Mouse (Mus musculus) liver, postnatal 0 days (tissue): ENCODE results near the gene Gas2. TPM values are rescaled to one million over a fixed set of nuclear protein-coding genes. Genes with fewer than 3 reads are reported as not detected.

Source experiments
- ATAC-seq: fragments of 200-750 bp; cut with Nextera tagmentation; 2 replicates; pipeline ENCODE4 v1.8.0; 2017; ENCODE audit warnings: mild to moderate bottlenecking, moderate library complexity
- DNase-seq: peaks from one replicate; pipeline ENCODE4 v3.0.0-alpha.2; 2016
- H3K27ac ChIP-seq: fragments of 300-500 bp; sonication (generic); 2 replicates; pipeline ENCODE4 v1.5.1; 2014; ENCODE audit warnings: antibody characterized with exemption, moderate library complexity, mild to moderate bottlenecking, low read depth
- H3K27me3 ChIP-seq: fragments of 300-500 bp; sonication (generic); 2 replicates; pipeline ENCODE4 v1.6.1; 2014; ENCODE audit warnings: low read length, control low read depth, mixed read lengths; ENCODE audit not compliant: insufficient read depth
- H3K36me3 ChIP-seq: fragments of 300-500 bp; sonication (generic); replicated peaks from 2 replicates; pipeline ENCODE4 v1.6.1; 2014; ENCODE audit warnings: mild to moderate bottlenecking, control low read depth, low read length, moderate library complexity, mixed read lengths; ENCODE audit not compliant: insufficient read depth
- H3K4me1 ChIP-seq: fragments of 300-500 bp; sonication (generic); 2 replicates; pipeline ENCODE4 v1.6.1; 2014; ENCODE audit warnings: antibody characterized with exemption, mild to moderate bottlenecking, control low read depth; ENCODE audit not compliant: insufficient read depth
- H3K4me2 ChIP-seq: fragments of 300-500 bp; sonication (generic); 2 replicates; pipeline ENCODE4 v1.6.1; 2014; ENCODE audit warnings: low read depth, mild to moderate bottlenecking, low read length, moderate library complexity, mixed read lengths
- H3K4me3 ChIP-seq: fragments of 300-500 bp; sonication (generic); 2 replicates; pipeline ENCODE4 v1.5.1; 2014; ENCODE audit warnings: low read depth, low read length
- H3K9ac ChIP-seq: fragments of 300-500 bp; sonication (generic); replicated peaks from 2 replicates; pipeline ENCODE4 v1.6.1; 2014; ENCODE audit warnings: mild to moderate bottlenecking, moderate library complexity
- H3K9me3 ChIP-seq: fragments of 300-500 bp; sonication (generic); 2 replicates; pipeline ENCODE4 v1.6.1; 2016; ENCODE audit warnings: mild to moderate bottlenecking, control low read depth, low read length, mixed read lengths
- CTCF ChIP-seq: sonication (generic); IDR thresholded peaks from 2 replicates; pipeline ENCODE4 v1.5.1; 2016; ENCODE audit warnings: antibody characterized with exemption, low read depth
- EP300 ChIP-seq: IDR thresholded peaks from 2 replicates; pipeline ENCODE4 v1.6.1; 2016; ENCODE audit warnings: antibody characterized with exemption, low read depth, mild to moderate bottlenecking
- WGBS: fragments of 180-500 bp; shearing (Covaris S2); extraction: QIAGEN DNeasy Blood & Tissue Kit; methylation state at CpG from one replicate; pipeline ENCODE4 v1.1.7; 2014; ENCODE audit not compliant: insufficient replicate concordance; 5-methylcytosine and 5-hydroxymethylcytosine counted together
- polyA plus RNA-seq: library from polyadenylated mRNA; unstranded; fragments of >200 nt; fragmentation: Nextera tagmentation; extraction: Ambion mirVana; gene quantifications from 2 replicates; pipeline ENCODE4 v1.2.1, GENCODE M21; 2015

The Gas2 gene
- polyA plus RNA-seq, 1 experiment from 2014 or later = 6.1 TPM

- Histone ChIP-seq H3K9me3 (no peaks in the 10 kb centered on the region), H3K4me2 (no peak overlapping the region), H3K27me3 (no peaks in the 10 kb centered on the region), H3K4me3 (no peak overlapping the region), H3K27ac (no peak overlapping the region), H3K9ac (no peak overlapping the region), H3K36me3 (no peaks in the 10 kb centered on the region), H3K4me1 (no peaks in the 10 kb centered on the region)
- ATAC-seq (no peak), DNase-seq (no peak)
- 60% methylated on average over 10 of the region's 10 CpGs for WGBS
- TF ChIP-seq CTCF = no peak
- no peak for TF ChIP-seq EP300
Observed at GRCm38 (mm10) chr7:51928761-51929519, 67.1 kb downstream of the Gas2 start.

DNA sequence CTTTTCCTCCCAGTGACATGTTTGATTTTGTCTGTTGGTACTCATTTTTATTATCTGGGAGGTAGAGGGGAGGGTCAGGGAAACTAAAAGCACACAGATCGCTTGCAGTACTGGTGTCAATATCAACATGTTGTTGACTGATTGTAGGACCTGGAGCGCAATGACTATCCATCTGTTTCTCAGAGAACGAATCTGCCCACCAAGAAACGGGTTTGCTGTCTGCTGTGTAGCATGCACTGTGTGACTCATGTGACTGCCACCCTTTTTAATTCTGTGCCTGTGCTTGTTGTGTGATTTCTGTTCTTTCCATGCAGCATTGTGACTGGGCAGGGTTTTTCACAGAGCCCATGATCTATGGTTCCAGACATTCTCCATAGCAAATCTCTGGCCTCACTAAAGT is 69.4 kb downstream of the Gas2 start:
- Histone ChIP-seq H3K27ac (no peak overlapping the region), H3K9me3 (no peaks in the 10 kb centered on the region), H3K27me3 (no peaks in the 10 kb centered on the region), H3K36me3 (no peaks in the 10 kb centered on the region), H3K4me3 (no peak overlapping the region), H3K9ac (no peak overlapping the region), H3K4me2 (no peak overlapping the region), H3K4me1 (no peaks in the 10 kb centered on the region)
- DNase-seq (no peak), ATAC-seq (no peak)
- TF ChIP-seq EP300 = no peak
- no peak for TF ChIP-seq CTCF
- 80% methylated on average over 4 of the region's 4 CpGs for WGBS

DNA sequence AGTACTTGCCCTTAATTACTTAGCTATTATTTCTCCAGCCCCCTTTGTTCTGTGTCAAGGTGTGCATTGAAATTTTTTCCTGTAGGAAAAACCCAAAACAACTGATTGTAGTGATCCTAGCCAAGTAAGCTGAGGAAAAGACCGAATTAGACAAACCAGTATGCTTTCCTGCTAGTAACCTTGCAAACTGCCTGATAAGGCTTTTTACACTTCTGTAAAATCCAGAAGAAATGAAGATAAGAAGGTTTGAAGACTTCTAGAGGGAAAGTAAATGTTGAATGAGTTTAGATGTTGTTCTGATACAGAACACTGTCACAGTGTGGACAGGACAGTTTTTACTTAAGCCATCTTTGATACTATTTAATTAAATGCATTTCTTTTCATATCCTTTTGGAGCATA is 75.5 kb downstream of the Gas2 start:
- no peak overlapping the region for H3K4me3 ChIP-seq
- TF ChIP-seq CTCF (no peak), EP300 (no peak)
- no peak overlapping the region for H3K9ac ChIP-seq
- H3K36me3 ChIP-seq = no peaks in the 10 kb centered on the region
- DNase-seq = no peak
- H3K9me3 ChIP-seq = no peaks in the 10 kb centered on the region
- 46% methylated on average over 1 of the region's 1 CpGs for WGBS
- no peaks in the 10 kb centered on the region for H3K4me1 ChIP-seq
- H3K27ac ChIP-seq = no peak overlapping the region
- no peaks in the 10 kb centered on the region for H3K27me3 ChIP-seq
- H3K4me2 ChIP-seq = no peak overlapping the region
- ATAC-seq = no peak

DNA sequence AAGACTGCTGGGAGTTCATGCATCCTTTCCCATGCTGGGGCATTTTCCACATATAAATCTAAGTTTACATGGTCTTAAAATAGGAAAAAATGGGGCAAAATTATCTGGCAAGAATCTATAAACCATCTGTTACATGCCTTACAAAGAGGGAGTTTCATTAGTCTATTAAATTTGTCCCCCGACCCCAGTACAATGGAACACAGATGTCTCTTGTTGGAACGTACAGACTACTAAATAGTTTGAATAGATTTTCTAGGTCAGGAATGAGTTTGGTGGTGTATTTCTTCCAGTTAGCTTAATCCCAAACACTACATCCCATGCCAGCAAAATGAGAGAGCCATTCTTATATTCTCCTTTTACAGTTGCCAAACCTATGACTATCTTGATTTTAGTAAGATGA is 78.6 kb downstream of the Gas2 start:
- 87% methylated on average over 2 of the region's 2 CpGs for WGBS
- H3K36me3 ChIP-seq = no peaks in the 10 kb centered on the region
- H3K27me3 ChIP-seq = no peaks in the 10 kb centered on the region
- H3K9me3 ChIP-seq = no peaks in the 10 kb centered on the region
- TF ChIP-seq CTCF (no peak), EP300 (no peak)
- no peak overlapping the region for H3K9ac ChIP-seq
- DNase-seq = no peak
- no peak overlapping the region for H3K4me3 ChIP-seq
- no peak for ATAC-seq
- H3K4me2 ChIP-seq = no peak overlapping the region
- no peak overlapping the region for H3K27ac ChIP-seq
- H3K4me1 ChIP-seq = no peaks in the 10 kb centered on the region

- no peak for TF ChIP-seq EP300
- no peak for TF ChIP-seq CTCF
- ATAC-seq (no peak), DNase-seq (no peak)
- H3K36me3 ChIP-seq = no peaks in the 10 kb centered on the region
- H3K9ac ChIP-seq = no peak overlapping the region
- no peak overlapping the region for H3K27ac ChIP-seq
- no peaks in the 10 kb centered on the region for H3K9me3 ChIP-seq
- no peaks in the 10 kb centered on the region for H3K4me1 ChIP-seq
- H3K4me2 ChIP-seq = no peak overlapping the region
- no peak overlapping the region for H3K4me3 ChIP-seq
- H3K27me3 ChIP-seq = no peaks in the 10 kb centered on the region
- 64% methylated on average over 9 of the region's 9 CpGs for WGBS
Observed at GRCm38 (mm10) chr7:51955424-51956041, 93.7 kb downstream of the Gas2 start.

DNA sequence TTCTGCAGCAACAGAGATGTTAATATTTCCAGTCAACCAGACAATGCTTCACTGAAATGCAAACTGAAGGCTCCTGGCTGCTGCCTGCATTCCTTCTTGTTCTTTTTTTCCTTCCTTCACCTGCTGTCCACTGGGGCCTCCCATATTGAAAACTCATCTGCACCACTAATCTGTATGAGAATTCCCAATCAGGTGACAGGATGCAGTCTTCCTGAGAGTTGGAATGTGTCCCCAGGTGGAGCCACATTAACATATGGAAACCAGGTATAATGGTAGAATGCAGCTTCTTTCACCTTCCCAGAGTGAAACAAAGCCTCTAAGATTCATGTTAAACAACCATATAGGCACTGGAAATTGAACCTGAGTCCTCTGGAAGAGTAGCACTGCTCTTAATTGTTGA is 96.0 kb downstream of the Gas2 start:
- no peaks in the 10 kb centered on the region for H3K4me1 ChIP-seq
- no peak for TF ChIP-seq CTCF
- no peak for TF ChIP-seq EP300
- DNase-seq (no peak), ATAC-seq (no peak)
- no peak overlapping the region for H3K4me3 ChIP-seq
- H3K36me3 ChIP-seq = no peaks in the 10 kb centered on the region
- H3K27me3 ChIP-seq = no peaks in the 10 kb centered on the region
- no peaks in the 10 kb centered on the region for H3K9me3 ChIP-seq
- no peak overlapping the region for H3K27ac ChIP-seq
- H3K9ac ChIP-seq = no peak overlapping the region
- H3K4me2 ChIP-seq = no peak overlapping the region
